Mouse (Mus musculus) CD4-positive naive resting alpha-beta T cell, adult 57 days (primary cell): ENCODE results near the gene Tmprss15. TPM values are rescaled to one million over a fixed set of nuclear protein-coding genes. Genes with fewer than 3 reads are reported as not detected.

Experiments
- total RNA-seq: library from RNA; stranded (reverse); gene quantifications from one replicate; pipeline ENCODE4 v1.2.4, GENCODE M21; 2023

Tmprss15 gene
- total RNA-seq = not detected

DNA sequence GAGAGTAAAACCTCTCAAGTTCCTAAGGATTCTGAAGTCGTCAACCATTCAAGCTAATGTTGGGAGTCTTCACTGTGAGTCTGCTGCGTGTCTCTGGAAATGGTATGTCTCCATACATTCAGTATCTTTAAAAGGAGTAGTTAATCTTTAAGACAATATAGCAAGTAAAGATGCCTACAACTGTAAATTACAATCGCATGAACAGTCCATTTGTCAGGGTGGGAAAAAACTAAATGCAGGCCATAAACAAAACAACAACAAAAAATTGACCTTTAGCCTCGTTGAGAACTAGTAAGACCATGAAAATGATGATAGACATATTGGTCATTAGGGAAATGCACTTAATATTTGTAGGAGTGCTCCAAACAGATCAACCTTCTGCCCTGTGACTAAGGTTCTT lies at the start of gene Tmprss15:
Tmprss15 (minus strand) TSS at position 101 of the 400 bp plus-strand sequence.

DNA sequence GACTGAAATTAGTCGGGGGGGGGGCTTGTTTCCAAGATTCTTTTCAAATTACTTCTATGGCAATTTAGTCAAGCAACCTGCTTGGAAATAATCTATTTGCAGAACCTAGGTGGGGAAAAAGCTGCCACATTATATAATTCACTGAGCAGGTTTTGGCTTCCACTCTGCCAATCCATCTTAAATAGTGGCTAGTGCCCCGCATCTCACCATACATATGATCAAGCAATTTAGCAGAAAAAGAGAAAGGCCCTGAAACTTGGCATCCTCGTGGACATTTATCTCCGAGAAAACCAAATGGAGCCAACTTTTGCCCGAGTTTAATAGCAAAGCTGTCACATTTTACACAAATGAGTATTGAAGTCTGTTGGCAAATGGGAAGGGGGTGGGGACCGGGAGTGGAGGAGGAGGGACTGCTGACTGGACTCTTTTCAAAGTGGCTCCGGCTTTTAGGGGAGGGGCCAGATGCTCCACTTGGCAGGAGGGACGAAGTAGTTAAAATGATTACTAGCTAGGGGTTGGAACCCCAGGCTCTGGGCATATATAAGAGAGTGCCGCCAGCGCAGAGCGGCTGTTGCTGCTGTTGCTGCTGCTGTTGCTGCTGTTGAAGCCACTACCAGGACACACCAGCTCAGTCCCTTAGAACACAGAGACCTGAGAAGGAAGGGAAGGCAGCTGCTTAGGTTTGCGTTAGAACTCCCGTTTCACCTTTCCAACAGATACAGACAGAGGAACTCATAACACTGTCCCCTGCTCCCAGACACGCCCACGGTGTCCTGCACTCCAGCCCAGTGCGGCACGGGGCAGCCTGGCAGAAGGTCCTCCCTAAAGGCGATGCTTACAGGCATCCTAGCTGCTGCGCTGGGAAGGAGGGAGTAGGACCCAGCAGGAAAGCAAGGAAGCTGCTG lies 160.3 kb downstream of the Tmprss15 start, which contains the start of gene Chodl:
Chodl (plus strand) TSS at position 567 of the 905 bp plus-strand sequence.

Other genes starting within 250 kb of the Tmprss15 start
- not detected for gene Chodl, start 160.1 kb downstream of the Tmprss15 start, total RNA-seq